Mouse (Mus musculus) T-helper 1 cell (primary cell): ENCODE results near the gene Panx1.

ENCODE experiments used
- in situ Hi-C: fragments of 300-600 bp; cut with MboI, MseI; formaldehyde crosslinking; loops from one replicate; pipeline ENCODE4 v1.15.1; 2025; ENCODE audit warnings: high pct_unique_total_duplicates

The Panx1 gene

DNA sequence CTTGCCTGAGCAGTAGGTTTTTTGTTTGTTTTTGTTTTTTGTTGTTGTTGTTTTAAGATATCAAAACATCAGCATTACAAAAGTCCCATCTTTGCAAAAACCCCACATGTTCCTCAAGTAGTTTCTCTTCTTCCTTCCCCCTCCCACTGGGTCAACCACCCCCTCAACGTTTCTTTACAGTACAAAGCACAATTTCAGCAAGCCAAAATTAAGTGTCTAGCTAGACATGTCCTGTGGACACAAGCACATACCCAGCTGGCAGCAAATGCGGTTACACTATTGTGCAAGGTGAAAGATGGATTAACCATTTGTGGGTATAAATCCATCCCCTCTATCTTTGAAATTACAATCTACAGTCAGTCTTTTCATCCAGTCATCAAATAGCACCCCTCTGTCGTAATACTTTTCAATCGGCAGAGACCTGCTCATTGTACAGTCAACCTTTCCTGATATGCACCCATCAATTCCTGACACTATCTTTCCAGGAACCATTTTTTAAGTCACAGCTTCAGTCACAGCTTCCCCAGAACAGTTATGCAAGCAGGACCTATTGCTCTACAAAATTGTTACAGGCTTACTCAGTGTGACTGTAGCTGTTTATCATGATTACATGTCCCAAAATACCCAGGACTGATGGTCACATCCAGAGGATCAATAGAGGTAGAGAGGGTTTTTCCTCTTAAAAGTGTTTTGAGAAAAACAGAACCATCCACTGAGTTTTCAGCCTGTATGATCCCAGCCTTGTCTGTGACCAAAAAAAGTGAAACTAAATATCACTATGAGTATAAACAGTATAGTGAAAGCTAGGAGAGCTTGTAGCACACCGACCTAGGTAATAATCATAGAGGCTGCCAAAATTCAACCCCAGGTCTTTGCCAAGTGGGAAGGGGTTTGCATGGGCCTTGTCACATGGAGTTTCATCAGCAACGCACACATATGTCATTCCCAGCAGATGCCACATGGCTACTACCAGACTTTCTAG is 70.7 kb downstream of the Panx1 start:
- in situ Hi-C loops, result loop anchor here (5.0 kb wide), 1 partner anchor 407 kb away; no protein-coding TSS in a partner anchor

DNA sequence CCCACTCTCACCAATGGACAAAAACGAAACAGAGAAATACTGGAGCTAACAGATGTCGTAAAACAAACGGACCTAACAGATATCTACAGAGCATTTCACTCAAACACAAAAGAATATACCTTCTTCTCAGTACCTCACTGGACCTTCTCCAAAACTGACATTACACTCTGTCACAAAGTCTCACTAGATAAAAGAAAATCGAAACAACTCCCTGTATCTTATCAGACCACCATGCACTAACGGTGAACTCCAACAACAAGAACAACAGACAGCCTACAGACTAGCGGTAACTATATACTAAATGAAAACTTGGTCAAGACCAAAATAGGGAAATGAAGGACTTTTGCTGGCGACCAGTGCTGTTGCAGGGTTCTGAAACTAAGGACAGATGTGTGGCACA is 71.5 kb downstream of the Panx1 start:
- in situ Hi-C loops, result loop anchor here (5.0 kb wide), 1 partner anchor 406 kb away; no protein-coding TSS in a partner anchor

DNA sequence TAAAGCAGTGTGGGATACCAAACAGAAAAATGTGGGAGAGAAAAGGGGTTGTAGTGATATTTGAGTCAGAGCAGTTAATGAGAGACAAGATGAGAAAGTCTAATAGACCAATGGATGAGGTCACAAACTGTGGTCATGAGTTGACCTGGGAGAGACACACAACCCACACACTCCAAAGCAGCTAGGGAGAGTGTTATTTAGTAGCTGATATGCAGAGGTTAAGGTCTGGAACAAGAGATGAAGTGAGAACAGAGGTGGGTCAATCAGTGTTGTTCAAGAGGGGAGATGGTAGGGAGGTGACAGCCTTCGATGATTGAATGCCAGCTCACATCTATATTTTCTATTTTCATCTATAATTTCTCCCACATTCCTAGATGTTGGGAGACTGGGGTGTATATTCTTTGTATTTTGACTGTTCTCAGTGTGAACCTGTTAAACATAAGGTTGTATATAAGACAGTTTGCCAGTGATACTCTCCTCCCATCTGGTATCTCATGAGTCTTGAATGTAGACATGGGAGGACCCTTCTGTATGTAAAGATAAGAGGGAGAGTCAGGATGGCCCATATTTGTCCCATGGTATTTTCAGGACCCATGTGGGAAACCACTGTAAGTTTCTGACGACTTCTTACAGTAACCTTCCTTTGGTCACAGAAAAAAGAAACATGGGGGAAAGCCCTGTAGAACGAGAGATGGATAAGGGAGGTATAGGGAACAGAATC is 74.3 kb downstream of the Panx1 start:
- in situ Hi-C loops, result loop anchor here (5.0 kb wide), 1 partner anchor 404 kb away; no protein-coding TSS in a partner anchor

DNA sequence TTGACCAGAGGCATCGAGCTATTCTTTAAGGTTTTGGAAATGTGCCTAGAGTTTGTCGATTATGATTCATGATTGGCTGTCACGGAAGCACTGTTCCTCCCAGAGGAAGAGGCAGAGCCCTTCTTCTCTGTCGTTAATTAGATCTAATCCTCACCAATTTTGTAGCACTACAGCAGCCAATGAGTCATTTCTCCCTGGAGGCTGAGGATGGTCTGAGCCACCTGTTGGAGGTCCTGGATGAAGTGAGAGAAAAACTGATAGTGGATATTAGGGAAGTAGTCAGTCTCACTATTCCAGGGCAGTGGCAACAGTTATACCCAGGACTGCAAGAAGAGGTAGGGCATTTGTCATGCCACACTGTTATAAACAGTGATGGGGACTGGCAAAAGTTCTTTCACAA is 75.1 kb downstream of the Panx1 start:
- in situ Hi-C loops, result loop anchor here (5.0 kb wide), 1 partner anchor 403 kb away; no protein-coding TSS in a partner anchor

DNA sequence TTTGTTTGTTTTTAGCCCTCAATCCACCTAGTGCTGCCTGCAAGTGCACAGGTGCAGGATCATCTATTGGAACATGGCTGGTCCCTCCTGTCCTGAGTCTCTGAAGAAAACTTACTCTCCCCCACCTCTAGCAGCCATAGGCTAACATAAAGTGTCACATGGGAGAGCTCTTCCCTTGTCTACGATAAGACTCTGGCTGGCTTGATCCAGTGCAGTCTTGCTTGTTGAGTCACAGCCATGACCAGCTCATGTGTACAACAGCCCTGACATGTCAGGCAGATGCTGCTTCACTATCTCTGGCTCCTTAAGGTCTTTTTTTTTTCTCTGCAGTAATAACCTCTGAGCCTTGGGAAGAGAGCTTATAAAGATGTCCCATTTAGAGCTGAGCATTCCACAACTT is 77.7 kb downstream of the Panx1 start:
- in situ Hi-C loops, result no loop called here

DNA sequence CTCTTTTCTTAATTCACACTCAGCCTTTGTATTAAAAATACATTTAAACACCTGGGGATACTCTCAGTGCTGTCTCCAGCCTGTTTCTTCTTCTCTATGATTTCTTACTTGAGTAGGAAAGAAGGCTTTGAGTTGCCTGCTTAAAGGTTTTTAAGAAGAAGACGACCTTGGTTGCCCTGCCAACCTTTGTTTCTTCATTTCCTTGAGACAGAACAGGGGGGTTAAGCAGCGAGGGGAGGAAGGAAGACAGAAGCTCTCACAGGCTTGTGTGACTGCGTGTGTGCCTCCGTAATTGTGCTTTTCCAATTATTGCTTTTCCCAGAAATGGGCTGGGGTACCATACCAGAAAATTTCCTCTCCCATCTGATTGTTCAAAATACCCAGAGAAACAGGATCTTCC is 78.5 kb downstream of the Panx1 start:
- in situ Hi-C loops, result no loop called here

DNA sequence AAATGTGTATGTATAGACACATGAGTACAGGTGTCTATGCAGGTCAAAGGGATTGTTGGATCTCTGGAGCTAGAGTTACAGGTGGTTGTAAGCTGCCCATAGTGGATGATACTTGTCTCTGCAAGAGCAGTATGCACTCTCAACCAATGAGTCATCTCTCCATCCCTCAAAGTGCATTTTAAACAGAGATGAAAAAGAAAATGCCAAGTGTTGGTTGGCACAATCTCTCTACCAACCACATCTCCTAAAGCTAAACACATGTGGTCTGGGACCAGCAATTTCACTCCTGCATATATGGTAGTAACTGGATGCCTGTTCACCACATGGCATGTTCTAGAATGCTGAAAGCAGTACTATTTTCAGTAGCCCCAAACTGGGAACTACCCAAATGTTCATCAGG is 79.9 kb downstream of the Panx1 start:
- in situ Hi-C loops, result no loop called here

DNA sequence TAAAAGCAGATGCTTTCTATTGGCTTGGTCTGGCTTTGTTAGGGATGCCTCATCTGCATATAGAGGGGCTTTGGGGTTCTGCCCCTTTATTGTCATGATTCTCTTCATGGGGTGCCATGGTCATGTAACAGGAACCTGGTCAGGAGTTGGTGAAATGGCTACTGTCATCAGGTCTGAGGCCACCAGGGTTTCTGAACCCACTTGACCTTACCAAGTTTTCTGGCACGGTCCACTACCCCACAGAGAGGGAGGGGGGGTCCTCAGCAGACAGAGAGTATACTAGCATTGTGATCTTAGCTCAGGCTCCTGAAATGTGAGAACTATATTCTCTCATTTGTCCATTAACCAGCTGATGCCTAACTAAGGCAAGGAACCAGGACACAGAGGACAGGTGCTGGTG is 82.5 kb downstream of the Panx1 start:
- in situ Hi-C loops, result no loop called here

DNA sequence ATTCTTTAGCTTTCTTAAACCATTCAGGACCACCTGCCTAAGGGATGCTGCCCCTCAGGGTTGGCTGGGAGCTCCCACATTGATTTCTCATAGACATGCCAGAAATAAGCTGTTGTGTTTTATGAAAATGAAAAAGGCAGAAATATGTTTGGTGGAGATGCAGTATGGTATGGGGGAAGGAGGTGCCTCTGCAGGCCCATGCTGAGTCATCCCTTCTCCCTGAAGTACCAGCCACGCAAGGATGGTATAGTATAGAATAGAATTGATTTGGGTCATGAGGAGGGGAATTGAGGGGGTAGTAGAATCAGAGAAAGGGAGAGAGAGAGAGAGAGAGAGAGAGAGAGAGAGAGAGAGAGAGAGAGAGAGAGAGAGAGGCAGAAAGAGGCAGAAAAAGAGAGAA is 90.6 kb downstream of the Panx1 start:
- in situ Hi-C loops, result no loop called here
